Mouse (Mus musculus) midbrain, embryonic 13.5 days (tissue): ENCODE data around the gene Gm36210. TPM values are rescaled to one million over a fixed set of nuclear protein-coding genes. Genes with fewer than 3 reads are reported as not detected.
"Not testable (repeated sequence)": the region's sequence is repeated elsewhere in the genome, so short reads cannot be mapped to it uniquely, and the experiment has no call there.

ENCODE experiments used
- ATAC-seq: fragments of 200-750 bp; cut with Nextera tagmentation; 2 replicates; pipeline ENCODE4 v1.8.0; 2017; ENCODE audit warnings: mild to moderate bottlenecking, moderate TSS enrichment, moderate library complexity
- H3K27ac ChIP-seq: fragments of 300-500 bp; sonication (generic); 2 replicates; pipeline ENCODE4 v1.5.1; 2015; ENCODE audit warnings: inconsistent platforms, mild to moderate bottlenecking, moderate library complexity
- H3K27me3 ChIP-seq: fragments of 300-500 bp; sonication (generic); 2 replicates; pipeline ENCODE4 v1.6.1; 2015; ENCODE audit warnings: mild to moderate bottlenecking, inconsistent platforms
- H3K36me3 ChIP-seq: fragments of 300-500 bp; sonication (generic); 2 replicates; pipeline ENCODE4 v1.6.1; 2015; ENCODE audit warnings: mild to moderate bottlenecking, inconsistent platforms
- H3K4me1 ChIP-seq: fragments of 300-500 bp; sonication (generic); replicated peaks from 2 replicates; pipeline ENCODE4 v1.6.1; 2015; ENCODE audit warnings: inconsistent platforms
- H3K4me2 ChIP-seq: fragments of 300-500 bp; sonication (generic); replicated peaks from 2 replicates; pipeline ENCODE4 v1.6.1; 2015; ENCODE audit warnings: moderate library complexity, mild to moderate bottlenecking, inconsistent platforms
- H3K4me3 ChIP-seq: fragments of 300-500 bp; sonication (generic); replicated peaks from 2 replicates; pipeline ENCODE4 v1.5.1; 2015; ENCODE audit warnings: mild to moderate bottlenecking, inconsistent platforms
- H3K9ac ChIP-seq: fragments of 300-500 bp; sonication (generic); replicated peaks from 2 replicates; pipeline ENCODE4 v1.6.1; 2015; ENCODE audit warnings: mild to moderate bottlenecking, inconsistent platforms
- H3K9me3 ChIP-seq: fragments of 300-500 bp; sonication (generic); 2 replicates; pipeline ENCODE4 v1.6.1; 2016; ENCODE audit warnings: mild to moderate bottlenecking, inconsistent platforms
- WGBS: fragments of 180-500 bp; shearing (Covaris S2); methylation state at CpG from one replicate; pipeline ENCODE4 v1.1.7; 2015; 5-methylcytosine and 5-hydroxymethylcytosine counted together
- polyA plus RNA-seq: library from polyadenylated mRNA; unstranded; fragments of >200 nt; fragmentation: Nextera tagmentation; extraction: Ambion mirVana; gene quantifications from 2 replicates; pipeline ENCODE4 v1.2.1, GENCODE M21; 2015

Gm36210 gene
- polyA plus RNA-seq, 1 experiment from 2014 or later: 0.32 TPM

GRCm38 (mm10) chr7:4866631-4867180, 39.6 kb downstream of the Gm36210 start:
- no peaks in the 10 kb centered on the region for H3K9me3 ChIP-seq
- no peaks in the 10 kb centered on the region for H3K36me3 ChIP-seq
- H3K4me2 ChIP-seq: peak overlapping the region; percentile 64
- H3K4me3 ChIP-seq: peak overlapping the region; percentile 58
- no peaks in the 10 kb centered on the region for H3K27me3 ChIP-seq
- 29% methylated on average over 10 of the region's 10 CpGs for WGBS
- ATAC-seq: no peak
- H3K9ac ChIP-seq: peak overlapping the region; percentile 69
- H3K27ac ChIP-seq: peak overlapping the region; percentile 76
- H3K4me1 ChIP-seq: peaks cover 13% of the 10 kb centered on the region

DNA sequence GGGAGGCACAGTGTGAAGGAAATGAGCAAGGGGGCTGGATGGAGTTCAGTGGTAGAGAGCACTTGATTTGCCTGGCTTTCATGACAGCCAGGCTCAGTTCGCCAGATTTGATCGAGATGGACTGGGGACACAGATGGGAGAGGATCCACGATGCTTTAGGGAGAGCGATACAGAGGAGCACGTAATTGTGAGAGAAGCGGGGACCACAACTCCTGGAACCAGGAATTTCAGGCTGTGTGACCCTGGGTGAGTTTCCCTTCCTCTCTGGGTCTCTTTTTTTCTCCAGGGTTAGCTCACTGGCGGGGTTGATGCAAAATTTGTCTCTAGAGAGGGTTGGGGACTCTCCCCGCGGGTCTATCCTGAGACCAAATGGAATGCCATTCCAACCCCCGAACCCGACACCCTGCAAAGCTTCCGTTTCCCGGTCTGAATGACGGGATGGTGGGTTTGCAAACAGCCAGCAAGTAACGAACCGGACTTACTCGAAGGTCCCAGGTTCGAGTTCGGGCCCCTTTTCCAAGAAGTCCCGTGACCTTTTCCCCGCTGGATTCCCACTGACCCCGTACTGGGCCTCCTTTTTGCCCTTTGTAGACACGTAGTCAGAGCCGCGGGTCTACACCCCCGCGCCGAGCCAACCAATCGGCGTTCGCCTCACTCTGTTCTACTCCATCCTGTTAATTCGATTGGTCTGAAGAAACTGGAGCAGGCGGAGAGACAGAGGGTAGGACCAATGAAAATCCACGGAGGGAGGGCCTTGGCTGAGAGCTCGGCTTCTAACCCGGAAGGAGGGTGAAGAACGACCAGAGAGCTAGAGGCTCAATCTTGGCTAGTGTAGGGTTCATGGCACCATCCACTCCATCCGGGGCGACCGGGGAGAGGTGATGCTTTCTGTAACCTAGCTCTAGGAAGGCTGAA, 40.5 kb downstream of the Gm36210 start:
- H3K27ac ChIP-seq: peak overlapping the region; percentile 76
- peak; percentile 100 for ATAC-seq
- peak overlapping the region; percentile 58 for H3K4me3 ChIP-seq
- H3K36me3 ChIP-seq: no peaks in the 10 kb centered on the region
- H3K4me1 ChIP-seq: peaks cover 13% of the 10 kb centered on the region
- H3K9ac ChIP-seq: peak overlapping the region; percentile 69
- no peaks in the 10 kb centered on the region for H3K9me3 ChIP-seq
- H3K4me2 ChIP-seq: peak overlapping the region; percentile 64
- H3K27me3 ChIP-seq: no peaks in the 10 kb centered on the region
- 4% methylated on average over 40 of the region's 40 CpGs for WGBS

GRCm38 (mm10) chr7:4865090-4865489, 41.2 kb downstream of the Gm36210 start:
- no peaks in the 10 kb centered on the region for H3K9me3 ChIP-seq
- peak overlapping the region; percentile 64; the same call in 1 of the 2 replicates for H3K9ac ChIP-seq
- peak overlapping the region; percentile 64 for H3K4me2 ChIP-seq
- H3K36me3 ChIP-seq: no peaks in the 10 kb centered on the region
- peak overlapping the region; percentile 58 for H3K4me3 ChIP-seq
- ATAC-seq: 0 out of 2 replicates have a peak, but pooled peaks have one; percentile 28
- 0 out of 2 replicates have a peak overlapping the region, but pooled peaks have one; percentile 68 for H3K27ac ChIP-seq
- H3K27me3 ChIP-seq: no peaks in the 10 kb centered on the region
- peaks cover 13% of the 10 kb centered on the region for H3K4me1 ChIP-seq
- WGBS: 69% methylated on average over 5 of the region's 5 CpGs

- Histone ChIP-seq H3K9me3 (no peaks in the 10 kb centered on the region), H3K4me1 (peaks cover 13% of the 10 kb centered on the region), H3K27me3 (no peaks in the 10 kb centered on the region), H3K9ac (no peak overlapping the region), H3K4me3 (no peak overlapping the region), H3K27ac (no peak overlapping the region), H3K36me3 (no peaks in the 10 kb centered on the region), H3K4me2 (no peak overlapping the region)
- no peak for ATAC-seq
- WGBS: 84% methylated on average over 5 of the region's 5 CpGs
These were observed 42.0 kb downstream of the Gm36210 start for GRCm38 (mm10) chr7:4864130-4864845.

DNA sequence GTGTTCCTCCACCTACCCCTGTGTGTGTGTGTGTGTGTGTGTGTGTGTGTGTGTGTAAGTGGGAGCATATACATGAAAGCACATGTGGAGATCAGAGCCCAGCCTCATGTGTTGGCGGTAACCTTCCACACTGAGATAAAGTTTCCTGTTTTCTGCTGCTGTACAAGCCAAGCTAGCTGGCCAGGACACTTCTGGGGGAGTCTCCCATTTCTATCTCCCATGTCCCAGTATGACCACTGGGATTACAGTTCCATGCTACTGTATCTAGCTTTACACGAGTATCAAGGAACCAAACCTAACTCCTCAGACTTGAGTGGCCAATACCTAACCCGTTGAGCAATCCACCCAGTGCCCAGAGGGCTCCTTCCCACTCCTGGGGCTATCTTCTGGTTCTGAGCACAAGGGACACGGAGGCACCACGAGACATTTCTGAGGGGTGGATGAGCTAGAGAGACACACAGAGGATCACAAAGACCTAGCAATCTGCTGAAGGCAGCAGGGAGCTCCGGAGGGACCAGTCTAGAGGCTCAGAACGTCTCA, 42.7 kb downstream of the Gm36210 start:
- Histone ChIP-seq H3K27ac (no peak overlapping the region), H3K27me3 (no peaks in the 10 kb centered on the region), H3K4me2 (no peak overlapping the region), H3K9ac (no peak overlapping the region), H3K36me3 (no peaks in the 10 kb centered on the region), H3K4me3 (no peak overlapping the region), H3K4me1 (peaks cover 13% of the 10 kb centered on the region), H3K9me3 (no peaks in the 10 kb centered on the region)
- WGBS: 79% methylated on average over 7 of the region's 7 CpGs
- ATAC-seq: no peak

- H3K9me3 ChIP-seq: no peaks in the 10 kb centered on the region
- no peak overlapping the region for H3K4me3 ChIP-seq
- 73% methylated on average over 1 of the region's 1 CpGs for WGBS
- H3K36me3 ChIP-seq: no peaks in the 10 kb centered on the region
- no peak overlapping the region for H3K9ac ChIP-seq
- ATAC-seq: no peak
- H3K27me3 ChIP-seq: no peaks in the 10 kb centered on the region
- no peak overlapping the region for H3K4me2 ChIP-seq
- peaks cover 13% of the 10 kb centered on the region for H3K4me1 ChIP-seq
- H3K27ac ChIP-seq: no peak overlapping the region
These were observed 43.3 kb downstream of the Gm36210 start for GRCm38 (mm10) chr7:4863041-4863440.

DNA sequence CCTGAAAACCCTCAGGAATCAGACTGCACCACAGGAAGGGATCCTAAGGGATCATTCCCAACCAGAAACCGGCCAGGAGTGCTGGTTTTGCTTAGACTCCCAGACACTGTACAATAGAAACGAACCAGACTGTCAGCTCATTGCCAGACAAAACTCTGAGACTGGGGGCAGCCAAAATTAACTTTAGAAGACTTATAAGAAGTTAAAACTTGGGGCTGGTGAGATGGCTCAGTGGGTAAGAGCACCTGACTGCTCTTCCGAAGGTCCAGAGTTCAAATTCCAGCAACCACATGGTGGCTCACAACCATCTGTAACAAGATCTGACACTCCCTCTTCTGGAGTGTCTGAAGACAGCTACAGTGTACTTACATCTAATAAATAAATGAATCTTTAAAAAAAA, 45.4 kb downstream of the Gm36210 start:
- H3K27me3 ChIP-seq, H3K4me3 ChIP-seq, H3K4me1 ChIP-seq, ATAC-seq, H3K9ac ChIP-seq, H3K27ac ChIP-seq, H3K9me3 ChIP-seq, H3K4me2 ChIP-seq, H3K36me3 ChIP-seq: not testable (repeated sequence)
- WGBS: 86% methylated on average over 3 of the region's 3 CpGs

DNA sequence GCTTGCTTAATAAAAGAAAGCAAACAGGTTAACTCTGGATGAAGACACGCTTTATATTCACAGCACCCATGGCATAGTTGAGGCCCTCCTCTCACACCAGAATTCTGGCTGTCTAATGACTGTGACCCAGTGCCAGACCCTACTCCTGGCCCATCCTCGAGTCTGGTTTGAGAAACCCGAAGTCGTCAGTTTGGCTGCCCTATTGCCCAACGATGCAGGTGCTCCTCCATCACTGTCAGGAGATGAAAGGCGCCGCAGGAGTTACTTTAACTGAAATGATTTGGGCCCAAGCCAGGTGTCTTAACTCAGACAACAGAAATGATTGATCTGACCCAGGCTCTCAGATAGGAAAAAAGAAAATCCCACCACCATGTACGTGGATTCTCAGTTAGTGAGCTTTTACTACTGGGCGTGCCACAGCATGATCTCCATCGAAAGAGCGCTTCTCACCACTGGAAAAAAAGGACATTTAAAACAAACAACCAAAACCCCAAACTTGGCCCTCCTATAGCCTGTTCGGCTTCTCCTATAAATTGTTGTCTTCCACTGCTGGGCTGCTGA, 46.8 kb downstream of the Gm36210 start:
- Histone ChIP-seq H3K4me2 (no peak overlapping the region), H3K27me3 (no peaks in the 10 kb centered on the region), H3K27ac (no peak overlapping the region), H3K4me1 (no peaks in the 10 kb centered on the region), H3K9ac (no peak overlapping the region), H3K4me3 (no peak overlapping the region), H3K9me3 (no peaks in the 10 kb centered on the region), H3K36me3 (no peaks in the 10 kb centered on the region)
- no peak for ATAC-seq
- 83% methylated on average over 12 of the region's 12 CpGs for WGBS

- no peak overlapping the region for H3K4me3 ChIP-seq
- no peak for ATAC-seq
- no peak overlapping the region for H3K27ac ChIP-seq
- no peak overlapping the region for H3K4me2 ChIP-seq
- no peaks in the 10 kb centered on the region for H3K9me3 ChIP-seq
- no peaks in the 10 kb centered on the region for H3K4me1 ChIP-seq
- no peaks in the 10 kb centered on the region for H3K36me3 ChIP-seq
- no peaks in the 10 kb centered on the region for H3K27me3 ChIP-seq
- H3K9ac ChIP-seq: no peak overlapping the region
- whole genome bisulfite sequencing: 55% methylated on average over 6 of the region's 7 CpGs
These were observed 49.0 kb downstream of the Gm36210 start for GRCm38 (mm10) chr7:4857321-4857720.

DNA sequence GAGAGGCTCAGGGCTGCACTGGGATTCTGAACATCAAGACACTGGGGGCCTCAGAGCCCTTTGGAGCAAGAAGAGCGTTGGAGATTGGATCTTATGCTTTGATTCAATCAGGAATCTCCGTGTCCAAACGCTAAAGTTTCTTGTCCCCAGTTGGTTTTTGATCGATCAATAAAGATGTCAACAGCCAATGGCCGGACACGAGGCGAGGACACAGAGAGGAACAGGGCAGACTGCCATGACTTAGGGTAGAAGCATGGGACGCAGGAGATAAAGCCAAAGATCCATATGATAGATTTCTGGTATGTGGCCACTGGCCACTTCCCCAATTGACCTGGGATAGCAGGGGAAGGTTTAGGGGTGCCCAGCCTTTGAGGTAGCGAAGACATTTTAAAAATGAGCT, 49.8 kb downstream of the Gm36210 start:
- Histone ChIP-seq H3K4me1 (no peaks in the 10 kb centered on the region), H3K27me3 (no peaks in the 10 kb centered on the region), H3K36me3 (no peaks in the 10 kb centered on the region), H3K9ac (no peak overlapping the region), H3K4me2 (no peak overlapping the region), H3K4me3 (no peak overlapping the region), H3K27ac (no peak overlapping the region), H3K9me3 (no peaks in the 10 kb centered on the region)
- 87% methylated on average over 9 of the region's 9 CpGs for WGBS
- no peak for ATAC-seq

DNA sequence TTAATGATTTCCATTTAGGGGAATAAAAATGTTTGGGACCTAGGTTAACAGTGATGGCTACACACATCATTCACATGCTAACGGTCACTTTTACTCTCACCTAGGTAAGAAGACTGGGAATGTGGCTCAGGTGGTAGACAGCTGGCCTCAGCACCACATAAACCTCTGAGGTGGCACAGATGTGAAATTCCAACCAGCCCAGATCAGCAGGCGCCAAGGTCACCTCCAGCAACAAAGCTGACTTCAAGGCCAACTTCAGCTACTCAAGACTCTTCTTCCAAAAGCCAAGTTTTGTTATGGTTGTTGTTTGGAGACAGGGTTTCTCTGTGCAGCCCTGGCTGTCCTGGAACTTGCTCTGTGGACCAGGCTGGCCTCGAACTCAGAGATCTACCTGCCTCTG, 52.7 kb downstream of the Gm36210 start:
- ATAC-seq: no peak
- Histone ChIP-seq H3K4me1 (no peaks in the 10 kb centered on the region), H3K36me3 (no peaks in the 10 kb centered on the region), H3K9me3 (no peaks in the 10 kb centered on the region), H3K4me2 (no peak overlapping the region), H3K27me3 (peaks cover 4% of the 10 kb centered on the region; the same call in 1 of the 2 replicates), H3K9ac (no peak overlapping the region), H3K27ac (no peak overlapping the region), H3K4me3 (no peak overlapping the region)
- WGBS: 89% methylated on average over 3 of the region's 3 CpGs
